Comparison of ENCODE assay signal across 15 mouse cellular contexts in genomic region chr19:16086581-16086980, GRCm38 (mm10).
"Had no signal": no experiment of that assay in that cellular context is flagged by ENCODE, and none has a peak within 500 bp of the region (broad histone marks: within the 10 kb centered on the region; RNA-seq: fewer than 3 reads in every experiment).

No protein-coding gene starts in this region.

- H3K4me3 ChIP-seq: liver, embryonic 12.5 days; lung, embryonic 15.5 days; midbrain, embryonic 13.5 days; myocyte; neural tube, embryonic 12.5 days; stomach, embryonic 15.5 days had no signal

- H3K4me1 ChIP-seq: liver, embryonic 12.5 days; lung, embryonic 15.5 days; midbrain, embryonic 13.5 days; neural tube, embryonic 12.5 days; stomach, embryonic 15.5 days had no signal

- H3K36me3 ChIP-seq: liver, embryonic 12.5 days; lung, embryonic 15.5 days; midbrain, embryonic 13.5 days; neural tube, embryonic 12.5 days; stomach, embryonic 15.5 days had no signal

- H3K27ac ChIP-seq: liver, embryonic 12.5 days; lung, embryonic 15.5 days; midbrain, embryonic 13.5 days; neural tube, embryonic 12.5 days; stomach, embryonic 15.5 days had no signal

- DNase-seq: kidney, postnatal 10 days; kidney, postnatal 4 days; left cerebral cortex, postnatal 4 days; lung, postnatal 14 days; retina, postnatal 1 day; right cerebral cortex, postnatal 4 days; spleen, adult 18-20 months; thymus, adult 2 months; thymus, postnatal 25 days had no signal

- H3K9ac ChIP-seq: liver, embryonic 12.5 days; lung, embryonic 15.5 days; midbrain, embryonic 13.5 days; neural tube, embryonic 12.5 days; stomach, embryonic 15.5 days had no signal

- H3K4me2 ChIP-seq: liver, embryonic 12.5 days; lung, embryonic 15.5 days; midbrain, embryonic 13.5 days; neural tube, embryonic 12.5 days; stomach, embryonic 15.5 days had no signal

- ATAC-seq: liver, embryonic 12.5 days; midbrain, embryonic 13.5 days had no signal

- H3K9me3 ChIP-seq: liver, embryonic 12.5 days; lung, embryonic 15.5 days; midbrain, embryonic 13.5 days; neural tube, embryonic 12.5 days; stomach, embryonic 15.5 days had no signal

- H3K27me3 ChIP-seq: liver, embryonic 12.5 days; lung, embryonic 15.5 days; midbrain, embryonic 13.5 days; neural tube, embryonic 12.5 days; stomach, embryonic 15.5 days had no signal
